Mouse (Mus musculus) embryonic fibroblast, embryonic 13.5 days (primary cell): ENCODE results near the gene Slc39a11. TPM values are rescaled to one million over a fixed set of nuclear protein-coding genes. Genes with fewer than 3 reads are reported as not detected.

Experiments
- H3K27ac ChIP-seq: 2 replicates; pipeline ENCODE4 v1.5.1; 2012; ENCODE audit warnings: low read length, control low read depth, inconsistent platforms; ENCODE audit not compliant: insufficient read depth
- H3K4me1 ChIP-seq: 2 replicates; pipeline ENCODE4 v1.6.1; 2011; ENCODE audit warnings: low read length; ENCODE audit not compliant: control insufficient read depth, insufficient read depth
- H3K4me3 ChIP-seq: 2 replicates; pipeline ENCODE4 v1.5.1; 2011; ENCODE audit warnings: mild to moderate bottlenecking, control low read depth, low read length; ENCODE audit not compliant: insufficient read depth
- CTCF ChIP-seq: IDR thresholded peaks from 2 replicates; pipeline ENCODE4 v1.5.1; 2011; ENCODE audit warnings: mild to moderate bottlenecking, control low read depth, low read length, moderate library complexity, borderline replicate concordance; ENCODE audit not compliant: insufficient read depth
- POLR2A ChIP-seq: IDR thresholded peaks from 2 replicates; pipeline ENCODE4 v1.6.1; 2011; ENCODE audit warnings: low read depth, mild to moderate bottlenecking, control low read depth, low read length, moderate library complexity
- polyA plus RNA-seq: library from polyadenylated mRNA; stranded (reverse); fragments of >200 nt; gene quantifications from 2 replicates; pipeline ENCODE4 v1.2.4, GENCODE M21; 2011; ENCODE audit warnings: low read depth; ENCODE audit not compliant: missing spikeins, insufficient read length

Gene Slc39a11
- polyA plus RNA-seq, 1 experiment: 21.4 TPM

DNA sequence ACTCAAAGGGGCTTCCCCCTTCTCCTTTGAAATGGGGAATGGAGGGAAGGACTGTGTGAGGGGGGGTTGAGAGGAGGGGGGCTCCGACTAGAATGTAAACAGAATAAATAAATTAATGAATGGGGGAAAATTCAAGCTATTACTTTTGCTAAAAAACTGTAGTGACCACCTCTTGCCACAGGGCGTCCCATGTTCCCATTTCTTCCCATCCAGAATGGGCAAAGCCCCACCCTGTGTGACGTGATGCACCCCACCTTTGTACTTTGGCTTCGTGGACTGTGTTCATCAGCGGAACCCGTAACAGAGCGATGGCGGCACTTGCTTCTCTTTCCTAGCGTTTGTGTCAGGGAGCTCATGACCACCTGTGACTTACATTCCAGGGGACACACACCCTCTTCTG lies 273.8 kb downstream of the Slc39a11 start:
- TF ChIP-seq POLR2A: no peak
- no peak for TF ChIP-seq CTCF
- Histone ChIP-seq H3K27ac (no peak overlapping the region), H3K4me3 (no peak overlapping the region), H3K4me1 (no peaks in the 10 kb centered on the region)

DNA sequence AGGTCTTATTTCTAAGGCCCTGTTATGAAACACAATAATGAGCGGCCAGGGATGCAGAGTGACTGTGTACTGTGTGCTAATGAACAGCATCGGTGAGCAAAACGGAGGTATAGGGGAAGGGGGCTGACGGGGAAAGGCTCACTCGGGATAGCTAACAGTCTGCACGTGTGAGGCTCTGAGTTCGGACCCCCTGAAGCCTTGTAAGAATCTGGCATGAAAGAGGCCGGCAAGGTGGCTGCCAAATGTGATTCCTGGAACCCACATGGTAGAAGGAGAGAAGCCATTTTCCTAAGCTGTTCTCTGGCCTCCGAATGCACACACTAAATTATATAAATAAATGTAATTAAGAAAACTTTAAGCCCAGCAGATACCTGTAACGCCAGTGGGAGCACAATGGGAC lies 276.0 kb downstream of the Slc39a11 start:
- Histone ChIP-seq H3K4me3 (no peak overlapping the region), H3K27ac (no peak overlapping the region), H3K4me1 (no peaks in the 10 kb centered on the region)
- TF ChIP-seq POLR2A (no peak), CTCF (no peak)

DNA sequence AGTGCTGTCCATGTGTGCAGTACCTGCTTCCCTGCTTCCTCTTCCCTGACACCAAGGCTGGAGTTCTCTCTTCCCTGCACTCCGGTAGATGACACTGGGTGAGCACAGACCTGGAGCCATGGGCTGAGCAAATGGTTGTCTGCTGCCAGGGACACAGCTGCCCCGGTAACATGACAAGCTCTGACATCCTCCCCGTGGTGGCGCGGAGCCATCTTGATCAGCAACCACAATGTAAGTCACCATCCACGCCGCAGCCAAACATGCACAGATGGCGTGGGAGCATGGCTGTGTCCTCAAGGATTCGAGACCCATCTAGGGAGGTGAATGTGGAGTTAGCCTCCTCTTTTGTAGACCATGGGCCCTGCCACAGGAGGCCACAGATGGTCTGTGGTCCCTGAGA lies 276.5 kb downstream of the Slc39a11 start:
- TF ChIP-seq CTCF (no peak), POLR2A (no peak)
- Histone ChIP-seq H3K27ac (no peak overlapping the region), H3K4me1 (no peaks in the 10 kb centered on the region), H3K4me3 (no peak overlapping the region)

DNA sequence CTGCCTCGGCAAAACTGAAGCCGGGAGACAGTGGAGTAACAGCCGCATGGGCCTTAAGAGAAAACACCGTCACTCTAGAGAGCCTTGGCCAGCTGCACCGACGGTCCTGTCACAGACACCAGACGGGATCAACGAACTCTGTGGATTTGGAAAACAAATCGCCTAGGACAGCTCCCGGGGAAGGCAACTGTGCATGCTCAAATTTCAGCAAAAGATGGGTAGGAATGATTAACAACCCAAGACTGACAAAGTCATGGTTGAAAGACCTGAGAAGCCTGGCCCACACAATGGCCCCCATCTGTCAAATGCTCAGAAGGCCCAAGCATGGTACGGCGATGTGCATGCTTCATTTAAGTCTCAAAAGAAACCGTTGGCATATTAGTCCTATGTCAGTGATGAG lies 281.8 kb downstream of the Slc39a11 start:
- TF ChIP-seq POLR2A: no peak
- no peak for TF ChIP-seq CTCF
- Histone ChIP-seq H3K4me3 (no peak overlapping the region), H3K27ac (no peak overlapping the region), H3K4me1 (no peaks in the 10 kb centered on the region)

DNA sequence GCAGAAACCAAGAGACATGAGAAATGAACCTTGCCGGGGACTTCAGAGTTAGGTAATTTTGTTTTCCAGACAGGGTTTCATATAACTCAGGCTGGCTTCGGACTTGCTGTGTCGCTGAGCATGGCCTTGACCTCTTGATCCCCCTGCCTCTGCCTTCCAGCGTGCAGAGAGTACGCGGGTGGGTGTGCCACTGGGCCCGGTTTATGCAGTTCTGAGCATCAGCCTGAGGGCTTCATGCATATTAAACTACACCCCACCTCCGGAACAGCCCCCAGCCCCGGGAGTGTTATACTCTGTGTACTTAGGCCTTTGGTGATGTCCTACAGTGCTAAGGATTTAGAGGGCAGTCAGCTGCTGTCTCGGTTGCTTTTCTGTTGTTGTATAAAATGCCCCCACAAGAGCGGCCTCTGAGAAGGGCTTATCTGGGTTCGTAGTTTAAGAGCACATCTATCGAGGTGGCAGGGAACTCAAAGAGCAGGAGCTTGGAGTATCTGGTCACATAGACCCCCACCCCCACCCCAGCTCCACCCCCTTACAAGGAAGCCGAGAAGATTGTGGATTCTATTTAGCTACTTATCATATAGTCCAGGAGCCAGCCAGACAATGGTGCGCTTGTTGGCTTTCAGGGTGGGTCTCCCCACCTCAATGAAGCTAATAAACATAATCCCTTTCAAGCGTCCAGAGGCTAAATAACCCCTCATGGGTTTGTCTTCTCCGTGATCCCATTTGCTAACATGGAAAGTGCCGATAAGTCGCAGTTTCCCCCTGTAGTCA lies 283.4 kb downstream of the Slc39a11 start:
- H3K4me3 ChIP-seq: no peak overlapping the region
- no peaks in the 10 kb centered on the region for H3K4me1 ChIP-seq
- TF ChIP-seq POLR2A (no peak), CTCF (no peak)
- H3K27ac ChIP-seq: no peak overlapping the region

DNA sequence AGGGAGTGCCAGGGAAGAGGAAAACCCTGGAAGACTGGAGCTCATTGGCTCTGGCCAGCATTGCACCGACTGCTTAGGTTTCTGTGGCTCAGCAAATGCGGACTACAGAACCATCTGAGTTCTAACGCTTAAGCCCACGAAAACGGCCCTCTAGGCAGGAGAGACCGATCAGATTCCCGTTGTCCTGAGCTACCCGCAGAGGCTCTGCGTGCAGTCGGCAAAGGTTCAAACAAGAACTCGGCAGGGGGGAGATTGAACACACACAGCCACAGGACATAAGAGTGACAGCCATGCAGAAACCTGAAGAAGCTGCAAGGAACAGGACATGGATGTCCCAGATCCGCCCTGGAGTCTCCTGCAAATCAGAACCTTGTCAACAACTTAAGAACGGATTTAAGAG lies 286.1 kb downstream of the Slc39a11 start:
- Histone ChIP-seq H3K4me3 (no peak overlapping the region), H3K27ac (no peak overlapping the region), H3K4me1 (no peaks in the 10 kb centered on the region)
- no peak for TF ChIP-seq POLR2A
- no peak for TF ChIP-seq CTCF

DNA sequence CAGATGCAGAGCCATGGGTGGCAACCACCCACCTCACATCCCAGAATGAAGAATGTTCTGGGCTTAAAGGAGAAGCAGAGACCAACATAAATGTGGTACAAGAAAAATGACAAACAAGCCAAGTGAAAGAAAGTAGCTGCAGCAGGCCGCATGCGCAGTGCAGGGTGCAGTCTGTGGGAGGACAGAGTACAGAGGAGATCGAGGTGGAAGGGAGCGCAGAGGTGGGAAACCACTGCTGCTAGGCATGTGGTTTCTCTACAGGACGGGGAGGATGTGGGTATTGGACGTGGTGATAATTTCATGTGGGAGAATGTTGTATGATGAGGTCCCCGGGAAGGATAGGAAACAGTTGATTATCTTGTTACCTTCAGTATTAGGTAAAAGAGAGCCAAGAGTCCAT lies 287.3 kb downstream of the Slc39a11 start:
- TF ChIP-seq POLR2A: no peak
- TF ChIP-seq CTCF: no peak
- H3K4me3 ChIP-seq: no peak overlapping the region
- H3K4me1 ChIP-seq: no peaks in the 10 kb centered on the region
- no peak overlapping the region for H3K27ac ChIP-seq

DNA sequence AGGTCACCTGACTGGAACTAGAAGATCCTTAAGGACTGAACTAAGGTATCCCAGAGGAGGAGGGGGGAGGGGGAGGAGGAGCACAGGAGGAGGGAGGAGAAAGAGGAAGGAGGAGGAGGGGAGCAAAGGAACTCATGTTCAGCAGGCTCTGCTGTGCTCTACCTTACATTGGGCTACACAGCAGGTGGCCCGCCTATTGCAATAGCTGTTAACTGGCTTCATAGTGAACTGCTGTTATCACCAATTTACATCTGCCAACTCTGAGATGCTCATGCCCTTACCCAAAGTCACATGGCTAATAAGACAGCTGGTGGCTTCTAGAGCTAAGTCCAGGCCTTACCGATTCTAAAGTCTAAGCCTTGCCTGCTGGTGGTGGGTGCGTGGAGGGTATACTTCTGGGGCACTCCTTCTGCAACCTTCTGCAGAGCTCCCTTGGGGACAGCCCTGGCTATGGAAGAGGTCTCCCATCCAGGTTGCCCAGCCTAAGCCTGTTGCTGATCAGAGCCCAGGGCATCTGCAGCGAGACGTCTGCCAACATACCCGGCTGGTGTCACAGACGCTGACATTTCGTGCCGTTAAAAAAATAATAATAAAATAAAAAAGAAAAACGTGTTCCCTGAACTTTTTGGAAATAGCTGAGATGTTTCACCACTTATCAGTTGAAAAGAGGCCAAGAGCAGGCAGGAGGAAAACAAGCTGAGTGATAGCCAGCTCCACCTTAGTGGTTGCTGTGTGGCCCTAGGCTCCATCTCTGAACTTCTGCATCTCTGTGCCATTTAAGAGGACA lies 289.6 kb downstream of the Slc39a11 start:
- Histone ChIP-seq H3K4me3 (no peak overlapping the region), H3K27ac (no peak overlapping the region), H3K4me1 (no peaks in the 10 kb centered on the region)
- TF ChIP-seq POLR2A: no peak
- no peak for TF ChIP-seq CTCF

DNA sequence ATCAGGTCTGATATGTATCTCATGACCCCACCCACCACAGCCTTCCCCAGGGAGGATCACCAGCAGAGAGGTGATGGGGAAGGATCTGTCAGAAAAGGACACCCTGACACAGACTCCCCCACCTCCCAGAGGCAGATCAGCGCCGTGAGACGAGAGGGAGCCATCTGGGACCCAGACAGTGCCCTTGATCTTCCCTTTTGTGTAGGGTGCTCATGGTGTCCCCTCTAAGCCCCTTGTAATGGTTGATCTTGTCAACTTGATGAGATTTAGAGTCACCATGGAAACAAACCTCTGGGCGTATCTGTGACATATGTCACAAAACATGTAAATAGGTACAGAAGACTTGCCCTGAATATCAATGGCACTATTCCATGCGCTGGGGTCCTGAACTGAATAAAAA lies 293.9 kb downstream of the Slc39a11 start:
- H3K4me3 ChIP-seq: no peak overlapping the region
- no peak overlapping the region for H3K27ac ChIP-seq
- peaks cover 5% of the 10 kb centered on the region; the same call in 1 of the 2 replicates for H3K4me1 ChIP-seq
- TF ChIP-seq POLR2A: no peak
- no peak for TF ChIP-seq CTCF

DNA sequence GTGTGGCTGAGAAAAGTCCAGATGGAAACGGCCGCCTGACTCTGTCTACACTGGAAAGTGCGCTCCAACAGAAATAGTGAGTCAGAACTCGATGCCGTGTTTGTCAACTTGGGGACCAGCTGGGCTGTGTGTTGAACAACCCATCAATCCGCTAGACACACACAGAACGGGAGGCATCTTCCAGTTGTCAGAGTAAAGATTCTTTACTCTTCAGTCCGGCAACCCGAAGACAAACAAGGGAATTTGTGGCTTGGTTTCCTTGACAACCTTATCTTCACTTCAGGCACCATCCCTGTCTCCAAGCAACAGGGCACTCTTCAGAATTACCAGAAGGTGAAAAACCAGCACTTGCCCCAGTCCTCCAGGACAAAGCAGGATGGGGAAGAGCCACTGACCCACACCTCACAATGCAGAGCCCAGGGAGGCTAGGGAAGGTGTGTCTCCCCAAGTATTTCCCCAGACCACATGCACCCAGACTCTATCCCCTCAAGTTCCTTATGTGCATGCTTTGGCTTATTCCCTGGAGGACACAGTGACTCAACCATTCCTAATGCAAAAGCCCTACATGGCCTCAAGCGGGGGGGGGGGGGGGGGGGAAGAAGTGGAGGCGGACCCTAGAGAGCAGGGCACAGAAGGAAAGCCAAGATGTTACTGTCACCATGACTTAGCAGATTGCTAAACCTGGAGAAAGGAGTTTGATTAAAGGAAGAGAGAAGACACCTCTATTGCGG lies 297.6 kb downstream of the Slc39a11 start:
- Histone ChIP-seq H3K27ac (peak overlapping the region; percentile 22; the same call in 1 of the 2 replicates), H3K4me3 (no peak overlapping the region), H3K4me1 (peaks cover 5% of the 10 kb centered on the region; the same call in 1 of the 2 replicates)
- TF ChIP-seq POLR2A (no peak), CTCF (no peak)
